Mouse (Mus musculus) midbrain, embryonic 14.5 days (tissue): ENCODE measurements around the gene Gtf3c1. TPM values are rescaled to one million over a fixed set of nuclear protein-coding genes. Genes with fewer than 3 reads are reported as not detected.
A peak's percentile ranks its signal among the peaks of the same experiment; 100 is the strongest.

Experiments
- ATAC-seq: fragments of 200-750 bp; cut with Nextera tagmentation; 2 replicates; pipeline ENCODE4 v1.8.0; 2017; ENCODE audit warnings: moderate number of reproducible peaks, moderate library complexity; ENCODE audit not compliant: low FRiP score, low TSS enrichment
- DNase-seq: peaks from one replicate; pipeline ENCODE4 v3.0.0-alpha.2; 2015
- H3K27ac ChIP-seq: fragments of 300-500 bp; sonication (generic); replicated peaks from 2 replicates; pipeline ENCODE4 v1.5.1; 2014; ENCODE audit warnings: mild to moderate bottlenecking, low read depth, low read length, moderate library complexity
- H3K27me3 ChIP-seq: fragments of 300-500 bp; sonication (generic); 2 replicates; pipeline ENCODE4 v1.6.1; 2014; ENCODE audit warnings: low read length, control low read depth, mixed read lengths; ENCODE audit not compliant: control insufficient read depth, insufficient read depth
- H3K36me3 ChIP-seq: fragments of 300-500 bp; sonication (generic); 2 replicates; pipeline ENCODE4 v1.6.1; 2014; ENCODE audit warnings: low read length, control low read depth; ENCODE audit not compliant: control insufficient read depth, insufficient read depth
- H3K4me1 ChIP-seq: fragments of 300-500 bp; sonication (generic); 2 replicates; pipeline ENCODE4 v1.6.1; 2014; ENCODE audit warnings: mild to moderate bottlenecking, antibody characterized with exemption, low read length, control low read depth; ENCODE audit not compliant: control insufficient read depth, insufficient read depth
- H3K4me2 ChIP-seq: fragments of 300-500 bp; sonication (generic); 2 replicates; pipeline ENCODE4 v1.6.1; 2014; ENCODE audit warnings: mild to moderate bottlenecking, low read length, moderate library complexity
- H3K4me3 ChIP-seq: fragments of 300-500 bp; sonication (generic); replicated peaks from 2 replicates; pipeline ENCODE4 v1.5.1; 2014; ENCODE audit warnings: low read depth, low read length
- H3K9ac ChIP-seq: fragments of 300-500 bp; sonication (generic); replicated peaks from 2 replicates; pipeline ENCODE4 v1.6.1; 2014; ENCODE audit warnings: mild to moderate bottlenecking, low read length, moderate library complexity
- H3K9me3 ChIP-seq: fragments of 300-500 bp; sonication (generic); 2 replicates; pipeline ENCODE4 v1.6.1; 2016; ENCODE audit warnings: low read length, control low read depth, mixed read lengths; ENCODE audit not compliant: control insufficient read depth
- WGBS: fragments of 180-500 bp; shearing (Covaris S2); extraction: QIAGEN DNeasy Blood & Tissue Kit; methylation state at CpG from one replicate; pipeline ENCODE4 v1.1.7; 2014; 5-methylcytosine and 5-hydroxymethylcytosine counted together
- polyA plus RNA-seq: library from polyadenylated mRNA; unstranded; fragments of >200 nt; fragmentation: Nextera tagmentation; extraction: Ambion mirVana; gene quantifications from 2 replicates; pipeline ENCODE4 v1.2.1, GENCODE M21; 2014

The Gtf3c1 gene
- 29.6 and 47.1 TPM in 2 replicates for polyA plus RNA-seq

- 0% methylated on average over 45 of the region's 45 CpGs for WGBS
Observed at GRCm38 (mm10) chr7:125707593-125708022, at the start of gene Gtf3c1, which contains the start of gene D430042O09Rik. Gene Gtf3c1 (minus strand): TSS chr7:125707780. Gene D430042O09Rik (plus strand): TSS chr7:125707888.

GRCm38 (mm10) chr7:125756806-125757205 is 49.2 kb upstream of the Gtf3c1 start:
- peaks cover 6% of the 10 kb centered on the region for H3K36me3 ChIP-seq
- no peaks in the 10 kb centered on the region for H3K9me3 ChIP-seq
- H3K9ac ChIP-seq: no peak overlapping the region
- DNase-seq (no peak), ATAC-seq (no peak)
- no peak overlapping the region for H3K4me3 ChIP-seq
- H3K4me1 ChIP-seq: no peaks in the 10 kb centered on the region
- WGBS: 82% methylated on average over 6 of the region's 6 CpGs
- no peak overlapping the region for H3K4me2 ChIP-seq
- no peak overlapping the region for H3K27ac ChIP-seq
- no peaks in the 10 kb centered on the region for H3K27me3 ChIP-seq

More at GRCm38 (mm10) chr7:125707593-125708022, at the start of gene Gtf3c1, which contains the start of gene D430042O09Rik:
- peak; percentile 100 for DNase-seq
- Histone ChIP-seq H3K27me3 (no peaks in the 10 kb centered on the region), H3K36me3 (peaks cover 19% of the 10 kb centered on the region), H3K9ac (peak within 1 kb of the TSS; percentile 86), H3K4me1 (peaks cover 31% of the 10 kb centered on the region), H3K4me3 (peak within 1 kb of the TSS; percentile 80), H3K9me3 (no peaks in the 10 kb centered on the region), H3K4me2 (peak within 1 kb of the TSS; percentile 79), H3K27ac (peak within 1 kb of the TSS; percentile 91)
- ATAC-seq: peak; percentile 99

- H3K4me1 ChIP-seq: no peaks in the 10 kb centered on the region
- no peaks in the 10 kb centered on the region for H3K27me3 ChIP-seq
- no peak for ATAC-seq
- no peak for DNase-seq
- no peak overlapping the region for H3K27ac ChIP-seq
- H3K36me3 ChIP-seq: 0 out of 2 replicates have a peak, but pooled peaks cover 3% of the 10 kb centered on the region
- H3K9me3 ChIP-seq: no peaks in the 10 kb centered on the region
- H3K4me2 ChIP-seq: no peak overlapping the region
- H3K9ac ChIP-seq: no peak overlapping the region
- 92% methylated on average over 3 of the region's 3 CpGs for WGBS
- no peak overlapping the region for H3K4me3 ChIP-seq
Observed at GRCm38 (mm10) chr7:125753326-125753715, 45.7 kb upstream of the Gtf3c1 start.

GRCm38 (mm10) chr7:125752699-125753325 is 45.2 kb upstream of the Gtf3c1 start:
- Histone ChIP-seq H3K36me3 (0 out of 2 replicates have a peak, but pooled peaks cover 3% of the 10 kb centered on the region), H3K27ac (no peak overlapping the region), H3K9ac (no peak overlapping the region), H3K4me1 (no peaks in the 10 kb centered on the region), H3K4me2 (no peak overlapping the region), H3K9me3 (no peaks in the 10 kb centered on the region), H3K4me3 (no peak overlapping the region), H3K27me3 (no peaks in the 10 kb centered on the region)
- 78% methylated on average over 7 of the region's 7 CpGs for WGBS
- DNase-seq (no peak), ATAC-seq (no peak)

- WGBS: 51% methylated on average over 3 of the region's 3 CpGs
- H3K4me3 ChIP-seq: no peak overlapping the region
- DNase-seq: peak; percentile 82
Observed at GRCm38 (mm10) chr7:125748186-125748585, 40.6 kb upstream of the Gtf3c1 start.

GRCm38 (mm10) chr7:125747316-125747690 is 39.7 kb upstream of the Gtf3c1 start:
- ATAC-seq: no peak
- no peak overlapping the region for H3K27ac ChIP-seq
- no peak overlapping the region for H3K9ac ChIP-seq
- DNase-seq: no peak
- H3K9me3 ChIP-seq: no peaks in the 10 kb centered on the region
- no peak overlapping the region for H3K4me3 ChIP-seq
- no peaks in the 10 kb centered on the region for H3K4me1 ChIP-seq
- WGBS: 66% methylated on average over 7 of the region's 7 CpGs
- no peak overlapping the region for H3K4me2 ChIP-seq
- no peaks in the 10 kb centered on the region for H3K27me3 ChIP-seq
- no peaks in the 10 kb centered on the region for H3K36me3 ChIP-seq

More at GRCm38 (mm10) chr7:125748186-125748585, 40.6 kb upstream of the Gtf3c1 start:
- no peaks in the 10 kb centered on the region for H3K9me3 ChIP-seq
- H3K9ac ChIP-seq: no peak overlapping the region
- H3K27me3 ChIP-seq: no peaks in the 10 kb centered on the region
- no peak for ATAC-seq
- no peak overlapping the region for H3K4me2 ChIP-seq
- H3K4me1 ChIP-seq: no peaks in the 10 kb centered on the region
- H3K27ac ChIP-seq: no peak overlapping the region
- H3K36me3 ChIP-seq: no peaks in the 10 kb centered on the region

- Histone ChIP-seq H3K4me3 (no peak overlapping the region), H3K27me3 (no peaks in the 10 kb centered on the region), H3K4me1 (no peaks in the 10 kb centered on the region), H3K36me3 (no peaks in the 10 kb centered on the region), H3K9me3 (no peaks in the 10 kb centered on the region), H3K4me2 (no peak overlapping the region), H3K9ac (no peak overlapping the region), H3K27ac (no peak overlapping the region)
- DNase-seq: no peak
- ATAC-seq: no peak
- WGBS: 81% methylated on average over 2 of the region's 2 CpGs
Observed at GRCm38 (mm10) chr7:125746621-125747315, 39.2 kb upstream of the Gtf3c1 start.

GRCm38 (mm10) chr7:125744774-125745173 is 37.2 kb upstream of the Gtf3c1 start:
- H3K36me3 ChIP-seq: no peaks in the 10 kb centered on the region

More at GRCm38 (mm10) chr7:125744774-125745173, 37.2 kb upstream of the Gtf3c1 start:
- DNase-seq: no peak
- Histone ChIP-seq H3K9ac (no peak overlapping the region), H3K4me3 (no peak overlapping the region), H3K4me1 (no peaks in the 10 kb centered on the region), H3K9me3 (no peaks in the 10 kb centered on the region), H3K27ac (no peak overlapping the region), H3K4me2 (no peak overlapping the region), H3K27me3 (no peaks in the 10 kb centered on the region)
- 86% methylated on average over 1 of the region's 1 CpGs for WGBS
- ATAC-seq: no peak
